Mouse (Mus musculus) cerebellum, adult 11 months (tissue): ENCODE results near the gene Mthfd1.

ENCODE experiments used
- DNase-seq: peaks from one replicate; pipeline ENCODE4 v3.0.0; 2022

Mthfd1 gene

GRCm38 (mm10) chr12:76361405-76362302, 106.6 kb downstream of the Mthfd1 start:
- DNase-seq = no peak

- no peak for DNase-seq
Observed at GRCm38 (mm10) chr12:76362303-76362676, 107.2 kb downstream of the Mthfd1 start.

GRCm38 (mm10) chr12:76366276-76366675, 111.2 kb downstream of the Mthfd1 start:
- no peak for DNase-seq

GRCm38 (mm10) chr12:76367096-76367995, 112.2 kb downstream of the Mthfd1 start:
- DNase-seq = peak; percentile 31

GRCm38 (mm10) chr12:76368201-76368789, 113.2 kb downstream of the Mthfd1 start:
- no peak for DNase-seq

- DNase-seq = no peak
Observed at GRCm38 (mm10) chr12:76368790-76369205, 113.7 kb downstream of the Mthfd1 start.
